ENCODE assay signal across 8 mouse cellular contexts in the genomic region with DNA sequence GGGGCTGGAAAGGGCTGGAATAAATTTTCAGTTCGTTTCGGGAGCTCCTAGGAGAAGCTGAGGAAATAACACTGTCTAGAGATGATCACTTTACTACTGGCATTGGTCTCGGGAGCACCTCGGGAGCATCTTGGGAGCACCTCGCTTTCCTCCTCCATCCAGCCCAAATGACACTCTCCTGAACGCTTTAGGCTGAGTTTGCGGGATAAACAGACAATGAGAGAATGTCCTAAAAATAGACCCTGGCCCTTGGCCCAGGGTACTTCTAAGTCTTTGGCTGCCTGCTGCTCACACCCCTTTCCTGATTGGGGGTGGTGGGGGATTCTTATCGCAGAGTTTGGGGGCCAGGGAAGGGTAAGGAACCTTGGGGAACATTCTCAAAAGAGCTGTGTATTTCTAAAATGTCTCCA. TPM values are rescaled to one million over a fixed set of nuclear protein-coding genes. Genes with fewer than 3 reads are reported as not detected.
DNase-seq lines count a peak whose midpoint lies in the region; ATAC-seq and TF ChIP-seq lines count a peak whose summit lies in the region.

No protein-coding gene starts in this region.

- no peaks in the 10 kb centered on the region for H3K36me3 ChIP-seq in heart, embryonic 13.5 days

- peak overlapping the region; percentile 83 for H3K4me2 ChIP-seq in heart, embryonic 13.5 days

- H3K9ac ChIP-seq in heart, embryonic 13.5 days = peak overlapping the region; percentile 97

- peak overlapping the region; percentile 82 for H3K4me3 ChIP-seq in layer of hippocampus, adult 2 months
- peak overlapping the region; percentile 94 for H3K4me3 ChIP-seq in heart, embryonic 13.5 days

- no peaks in the 10 kb centered on the region for H3K9me3 ChIP-seq in heart, embryonic 13.5 days

- DNase-seq in layer of hippocampus, adult 2 months (ENCODE audit: low spot score in 2 of 2) = no peak
- DNase-seq in layer of hippocampus, adult 9-11 months = no peak
- peak; percentile 62 for DNase-seq in kidney, postnatal 10 days
- peak; percentile 53 to 60 for DNase-seq in lung, postnatal 4 days
- DNase-seq in left cerebral cortex, adult 18-20 months (ENCODE audit: low spot score in 2 of 2) = no peak
- DNase-seq in layer of hippocampus, adult 11-12 months (ENCODE audit: low spot score) = no peak
- no peak for DNase-seq in right cerebral cortex, postnatal 14 days

- under 1% methylated on average over 8 of the region's 8 CpGs for WGBS in heart, embryonic 13.5 days

- no peak; the same call in 1 of the 2 replicates for ATAC-seq in heart, embryonic 13.5 days (ENCODE audit: extremely low read depth, insufficient number of reproducible peaks, low FRiP score, low TSS enrichment)

- TF ChIP-seq CTCF in layer of hippocampus, adult 2 months (conservative IDR thresholded peaks at IDR 0.05) = no peak

- peak overlapping the region; percentile 61 for H3K27ac ChIP-seq in layer of hippocampus, adult 2 months
- peak overlapping the region; percentile 96 for H3K27ac ChIP-seq in heart, embryonic 13.5 days (replicated peaks)

- no peaks in the 10 kb centered on the region for H3K27me3 ChIP-seq in heart, embryonic 13.5 days (replicated peaks)

- peaks cover 53% of the 10 kb centered on the region for H3K4me1 ChIP-seq in heart, embryonic 13.5 days

RNA-seq across cellular contexts. Expression of a gene that starts 0.9 kb away (rescaled TPM):
- 1 to 10 TPM; 1.2 to 1.9 TPM for total RNA-seq in layer of hippocampus, adult 2 months (2021)
- polyA plus RNA-seq in heart, embryonic 13.5 days (2015; fragmentation: Nextera tagmentation; extraction: Ambion mirVana) = 19.9 and 20.4 TPM in 2 replicates
- total RNA-seq in left cerebral cortex, adult 18-20 months (2021) = 1 to 10 TPM; 1.1 to 1.3 TPM

RNA-seq across cellular contexts. Expression of a gene that starts 0.9 kb away (rescaled TPM):
- under 1 TPM; 0.37 to 0.95 TPM for total RNA-seq in layer of hippocampus, adult 2 months (2021)
- 0.09 and 0.15 TPM in 2 replicates for polyA plus RNA-seq in heart, embryonic 13.5 days (2015; fragmentation: Nextera tagmentation; extraction: Ambion mirVana)
- total RNA-seq in left cerebral cortex, adult 18-20 months (2021) = under 1 TPM; 0.45 to 0.70 TPM

RNA-seq across cellular contexts. Expression of a gene that starts 17.5 kb away (rescaled TPM):
- under 1 TPM; 0.34 to 0.49 TPM for total RNA-seq in layer of hippocampus, adult 2 months (2021)
- polyA plus RNA-seq in heart, embryonic 13.5 days (2015; fragmentation: Nextera tagmentation; extraction: Ambion mirVana) = 0.08 and 0.11 TPM in 2 replicates
- total RNA-seq in left cerebral cortex, adult 18-20 months (2021) = under 1 TPM; 0.12 to 0.51 TPM

RNA-seq across cellular contexts. Expression of a gene that starts 54.6 kb away (rescaled TPM):
- 1 to 10 TPM; 2.9 to 3.5 TPM for total RNA-seq in layer of hippocampus, adult 2 months (2021)
- polyA plus RNA-seq in heart, embryonic 13.5 days (2015; fragmentation: Nextera tagmentation; extraction: Ambion mirVana) = 1.0 and 1.4 TPM in 2 replicates
- total RNA-seq in left cerebral cortex, adult 18-20 months (2021) = 1 to 10 TPM; 2.1 to 2.5 TPM

Comparison
In these comparisons a context has a peak if more than half of its experiments do, and no peak if none do; other contexts are left out.
1. DNase-seq: peak in kidney, postnatal 10 days (single experiment) and lung, postnatal 4 days (2 of 2); none in layer of hippocampus, adult 2 months (0 of 2), layer of hippocampus, adult 9-11 months (single experiment), left cerebral cortex, adult 18-20 months (0 of 2), layer of hippocampus, adult 11-12 months (single experiment) and right cerebral cortex, postnatal 14 days (single experiment).